Mouse (Mus musculus): ENCODE measurements around the gene Galnt17.

GRCm38 (mm10) chr5:131120296-131120840 is 187.9 kb downstream of the Galnt17 start:
- no peak for TF ChIP-seq EP300 (optimal IDR thresholded peaks at IDR 0.05)
- no peak for TF ChIP-seq CTCF (IDR thresholded peaks at IDR 0.05; ENCODE audit: low read depth)

All from stomach, postnatal 0 days (tissue).